Mouse (Mus musculus): ENCODE measurements at regions not wholly inside any gene's neighbourhood (a gene's known extent, or its start where the extent isn't known, plus 50 kb on each side); places are given as distances from the start of the nearest gene placed in this dataset.

DNA sequence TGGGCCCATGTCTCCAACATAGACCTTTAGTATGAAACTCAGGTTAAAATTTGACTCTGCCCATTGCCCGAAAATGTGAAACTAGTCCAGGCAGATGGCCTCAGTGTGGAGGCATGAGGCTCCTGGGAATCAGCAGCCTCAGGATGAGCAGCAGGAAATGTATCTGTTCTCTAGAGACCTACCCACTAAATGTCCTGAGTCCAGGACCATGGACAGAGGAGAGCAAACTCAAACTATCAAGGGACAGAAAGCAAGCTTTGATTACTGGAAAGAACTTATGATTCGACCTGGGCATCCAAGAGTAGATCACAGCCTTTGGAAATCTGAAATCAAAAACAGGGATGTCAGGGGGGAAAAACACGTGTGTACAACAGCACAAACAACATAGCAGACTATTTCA lies 230.3 kb upstream of the Ncam1 start:
- no peak for TF ChIP-seq CTCF (IDR thresholded peaks at IDR 0.05; ENCODE audit: borderline replicate concordance, extremely low read depth, insufficient read depth, insufficient read length)
- no peak for TF ChIP-seq POLR2A (IDR thresholded peaks at IDR 0.05; ENCODE audit: borderline replicate concordance, extremely low read depth, insufficient read depth, insufficient read length, poor library complexity, severe bottlenecking)

Measured in brain, embryonic 14.5 days (tissue).